Mouse (Mus musculus) cortical plate, adult 2 months (tissue): ENCODE measurements around the gene Gm44596. TPM values are rescaled to one million over a fixed set of nuclear protein-coding genes. Genes with fewer than 3 reads are reported as not detected.
A peak's percentile ranks its signal among the peaks of the same experiment; 100 is the strongest.

Experiments used
- H3K27ac ChIP-seq: fragments of 200-500 bp; 2 replicates; pipeline ENCODE4 v1.5.1; 2012; ENCODE audit warnings: low read length, control low read depth, inconsistent platforms; ENCODE audit not compliant: insufficient read depth
- H3K4me1 ChIP-seq: fragments of 200-500 bp; 2 replicates; pipeline ENCODE4 v1.6.1; 2011; ENCODE audit warnings: low read length; ENCODE audit not compliant: control insufficient read depth, insufficient read depth
- H3K4me3 ChIP-seq: fragments of 200-500 bp; 2 replicates; pipeline ENCODE4 v1.5.1; 2011; ENCODE audit warnings: mild to moderate bottlenecking, low read length, control low read depth; ENCODE audit not compliant: insufficient read depth
- CTCF ChIP-seq: fragments of 200-500 bp; IDR thresholded peaks from 2 replicates; pipeline ENCODE4 v1.5.1; 2011; ENCODE audit warnings: mild to moderate bottlenecking, control low read depth, low read length; ENCODE audit not compliant: insufficient read depth; ENCODE audit errors: extremely low read depth
- POLR2A ChIP-seq: fragments of 200-500 bp; IDR thresholded peaks from 2 replicates; pipeline ENCODE4 v1.6.1; 2011; ENCODE audit warnings: mild to moderate bottlenecking, low read length, control low read depth; ENCODE audit not compliant: insufficient read depth; ENCODE audit errors: extremely low read depth
- polyA plus RNA-seq: library from polyadenylated mRNA; depleted of rRNA; stranded (reverse); fragments of >200 nt; gene quantifications from 2 replicates; pipeline ENCODE4 v1.2.3, GENCODE M21; 2012; rRNA removed

Gm44596 gene
- polyA plus RNA-seq, result 0.40 TPM in 1 of 2 replicates, not detected in the other

- H3K4me3 ChIP-seq, result no peak within 1 kb of the TSS
- TF ChIP-seq CTCF (no peak), POLR2A (no peak)
- peaks cover 3% of the 10 kb centered on the region; the same call in 1 of the 2 replicates for H3K4me1 ChIP-seq
- H3K27ac ChIP-seq, result 0 out of 2 replicates have a peak within 1 kb of the TSS, but pooled peaks have one; percentile 17
Measured at GRCm38 (mm10) chr6:128375192-128375591, at the start of gene Gm44596, which contains the start of gene Tex52. Gm44596 (plus strand) TSS chr6:128375503. Tex52 (plus strand) TSS chr6:128375456.

GRCm38 (mm10) chr6:128334397-128335124, 40.7 kb upstream of the Gm44596 start:
- H3K27ac ChIP-seq, result no peak overlapping the region
- no peak overlapping the region for H3K4me3 ChIP-seq
- peaks cover 2% of the 10 kb centered on the region; the same call in 1 of the 2 replicates for H3K4me1 ChIP-seq
- TF ChIP-seq POLR2A, result no peak
- peak; percentile 63 for TF ChIP-seq CTCF

- H3K4me3 ChIP-seq, result no peak overlapping the region
- peaks cover 4% of the 10 kb centered on the region for H3K4me1 ChIP-seq
- TF ChIP-seq CTCF (no peak), POLR2A (no peak)
- no peak overlapping the region for H3K27ac ChIP-seq
Measured at GRCm38 (mm10) chr6:128337467-128337866, 37.8 kb upstream of the Gm44596 start.

- H3K27ac ChIP-seq, result no peak overlapping the region
- no peak for TF ChIP-seq POLR2A
- no peak for TF ChIP-seq CTCF
- H3K4me1 ChIP-seq, result peaks cover 4% of the 10 kb centered on the region
- H3K4me3 ChIP-seq, result no peak overlapping the region
Measured at GRCm38 (mm10) chr6:128338876-128339275, 36.4 kb upstream of the Gm44596 start.

- Histone ChIP-seq H3K4me3 (no peak overlapping the region), H3K4me1 (peaks cover 6% of the 10 kb centered on the region), H3K27ac (no peak overlapping the region)
- TF ChIP-seq POLR2A (no peak), CTCF (no peak)
Measured at GRCm38 (mm10) chr6:128341956-128342723, 33.2 kb upstream of the Gm44596 start.

GRCm38 (mm10) chr6:128345623-128346022, 29.7 kb upstream of the Gm44596 start:
- no peak for TF ChIP-seq CTCF
- no peak for TF ChIP-seq POLR2A
- Histone ChIP-seq H3K4me3 (no peak overlapping the region), H3K27ac (no peak overlapping the region), H3K4me1 (peaks cover 8% of the 10 kb centered on the region)

GRCm38 (mm10) chr6:128346782-128347181, 28.5 kb upstream of the Gm44596 start:
- TF ChIP-seq CTCF (no peak), POLR2A (no peak)
- Histone ChIP-seq H3K27ac (peak overlapping the region; percentile 38; the same call in 1 of the 2 replicates), H3K4me3 (no peak overlapping the region), H3K4me1 (peaks cover 8% of the 10 kb centered on the region)

GRCm38 (mm10) chr6:128349711-128350110, 25.6 kb upstream of the Gm44596 start:
- TF ChIP-seq CTCF (no peak), POLR2A (no peak)
- Histone ChIP-seq H3K4me1 (peaks cover 8% of the 10 kb centered on the region), H3K4me3 (no peak overlapping the region), H3K27ac (no peak overlapping the region)

GRCm38 (mm10) chr6:128354140-128354539, 21.2 kb upstream of the Gm44596 start:
- Histone ChIP-seq H3K4me1 (peaks cover 2% of the 10 kb centered on the region; the same call in 1 of the 2 replicates), H3K27ac (no peak overlapping the region), H3K4me3 (peak overlapping the region; percentile 76; the same call in 1 of the 2 replicates)
- TF ChIP-seq CTCF, result no peak
- TF ChIP-seq POLR2A, result no peak
